Mouse (Mus musculus): ENCODE measurements around the gene Cnn3. TPM values are rescaled to one million over a fixed set of nuclear protein-coding genes. Genes with fewer than 3 reads are reported as not detected.

The Cnn3 gene
- 100 to 1,000 TPM in 1 of 2 experiments, 10 to 100 TPM in 1; 100.0 to 108 TPM for total RNA-seq (2021)
- long read RNA-seq, experiment 1, transcript Cnn3-201 (7 exons, 2,049 nt): major isoform, 73 of 77 reads
- long read RNA-seq, experiment 1, partial matches to known transcripts: 1 of 77 reads
- long read RNA-seq, experiment 1, other reads (novel, unspliced or antisense): 3 of 77 reads
- long read RNA-seq, experiment 2, transcript Cnn3-201 (7 exons, 2,049 nt): major isoform, 113 of 120 reads
- long read RNA-seq, experiment 2, partial matches to known transcripts: 2 of 120 reads
- long read RNA-seq, experiment 2, other reads (novel, unspliced or antisense): 1 of 120 reads

- peak; percentile 89 to 90 for DNase-seq (ENCODE audit: low spot score in 2 of 2)
- H3K4me3 ChIP-seq: peak within 1 kb of the TSS; percentile 85
- no peak for TF ChIP-seq CTCF (conservative IDR thresholded peaks at IDR 0.05)
- H3K27ac ChIP-seq: peak within 1 kb of the TSS; percentile 96
Measured at GRCm38 (mm10) chr3:121425861-121426620, at the start of gene Cnn3. Cnn3 (plus strand) TSS chr3:121426497.

GRCm38 (mm10) chr3:121378708-121379612 lies 47.3 kb upstream of the Cnn3 start:
- no peak for DNase-seq (ENCODE audit: low spot score in 2 of 2)
- H3K4me3 ChIP-seq: no peak overlapping the region
- H3K27ac ChIP-seq: no peak overlapping the region
- no peak for TF ChIP-seq CTCF (conservative IDR thresholded peaks at IDR 0.05)

- Histone ChIP-seq H3K4me3 (no peak overlapping the region), H3K27ac (no peak overlapping the region)
- DNase-seq (ENCODE audit: low spot score in 2 of 2): no peak
- TF ChIP-seq CTCF (conservative IDR thresholded peaks at IDR 0.05): no peak
Measured at GRCm38 (mm10) chr3:121379699-121380098, 46.6 kb upstream of the Cnn3 start.

- Histone ChIP-seq H3K27ac (no peak overlapping the region), H3K4me3 (no peak overlapping the region)
- DNase-seq (ENCODE audit: low spot score in 2 of 2): no peak
- TF ChIP-seq CTCF (conservative IDR thresholded peaks at IDR 0.05): no peak
Measured at GRCm38 (mm10) chr3:121387471-121388009, 38.8 kb upstream of the Cnn3 start.

GRCm38 (mm10) chr3:121389366-121389765 lies 36.9 kb upstream of the Cnn3 start:
- no peak for TF ChIP-seq CTCF (conservative IDR thresholded peaks at IDR 0.05)
- H3K4me3 ChIP-seq: no peak overlapping the region
- H3K27ac ChIP-seq: no peak overlapping the region
- DNase-seq (ENCODE audit: low spot score in 2 of 2): no peak

- H3K27ac ChIP-seq: 0 out of 2 replicates have a peak overlapping the region, but pooled peaks have one; percentile 18
- no peak for TF ChIP-seq CTCF (conservative IDR thresholded peaks at IDR 0.05)
- no peak for DNase-seq (ENCODE audit: low spot score in 2 of 2)
Measured at GRCm38 (mm10) chr3:121389860-121390530, 36.3 kb upstream of the Cnn3 start.

GRCm38 (mm10) chr3:121390724-121391123 lies 35.6 kb upstream of the Cnn3 start:
- TF ChIP-seq CTCF (conservative IDR thresholded peaks at IDR 0.05): no peak
- no peak overlapping the region for H3K27ac ChIP-seq
- no peak for DNase-seq (ENCODE audit: low spot score in 2 of 2)
- H3K4me3 ChIP-seq: no peak overlapping the region

More at GRCm38 (mm10) chr3:121389860-121390530, 36.3 kb upstream of the Cnn3 start:
- peak overlapping the region; percentile 17; the same call in 1 of the 2 replicates for H3K4me3 ChIP-seq

GRCm38 (mm10) chr3:121395588-121396295 lies 30.6 kb upstream of the Cnn3 start:
- no peak overlapping the region for H3K27ac ChIP-seq
- TF ChIP-seq CTCF (conservative IDR thresholded peaks at IDR 0.05): no peak
- DNase-seq (ENCODE audit: low spot score in 2 of 2): no peak
- no peak overlapping the region for H3K4me3 ChIP-seq

- Histone ChIP-seq H3K4me3 (no peak overlapping the region), H3K27ac (no peak overlapping the region)
- no peak for DNase-seq (ENCODE audit: low spot score in 2 of 2)
- no peak for TF ChIP-seq CTCF (conservative IDR thresholded peaks at IDR 0.05)
Measured at GRCm38 (mm10) chr3:121396561-121396960, 29.7 kb upstream of the Cnn3 start.

- no peak for DNase-seq (ENCODE audit: low spot score in 2 of 2)
- TF ChIP-seq CTCF (conservative IDR thresholded peaks at IDR 0.05): no peak
- H3K27ac ChIP-seq: no peak overlapping the region
- no peak overlapping the region for H3K4me3 ChIP-seq
Measured at GRCm38 (mm10) chr3:121397007-121397406, 29.3 kb upstream of the Cnn3 start.

GRCm38 (mm10) chr3:121401384-121401783 lies 24.9 kb upstream of the Cnn3 start:
- TF ChIP-seq CTCF (conservative IDR thresholded peaks at IDR 0.05): no peak
- no peak overlapping the region for H3K27ac ChIP-seq

More at GRCm38 (mm10) chr3:121401384-121401783, 24.9 kb upstream of the Cnn3 start:
- no peak for DNase-seq (ENCODE audit: low spot score in 2 of 2)
- no peak overlapping the region for H3K4me3 ChIP-seq
